Mouse (Mus musculus) E14TG2a.4 (cell line): ENCODE measurements around the gene Csf3.

Source experiments
- CTCF ChIP-seq: conservative IDR thresholded peaks from 2 replicates; pipeline ENCODE4 v1.5.1; 2014; ENCODE audit warnings: low read length
- POU5F1 ChIP-seq: IDR thresholded peaks from 2 replicates; pipeline ENCODE4 v1.6.1; 2014; ENCODE audit warnings: low read length, borderline replicate concordance

DNA sequence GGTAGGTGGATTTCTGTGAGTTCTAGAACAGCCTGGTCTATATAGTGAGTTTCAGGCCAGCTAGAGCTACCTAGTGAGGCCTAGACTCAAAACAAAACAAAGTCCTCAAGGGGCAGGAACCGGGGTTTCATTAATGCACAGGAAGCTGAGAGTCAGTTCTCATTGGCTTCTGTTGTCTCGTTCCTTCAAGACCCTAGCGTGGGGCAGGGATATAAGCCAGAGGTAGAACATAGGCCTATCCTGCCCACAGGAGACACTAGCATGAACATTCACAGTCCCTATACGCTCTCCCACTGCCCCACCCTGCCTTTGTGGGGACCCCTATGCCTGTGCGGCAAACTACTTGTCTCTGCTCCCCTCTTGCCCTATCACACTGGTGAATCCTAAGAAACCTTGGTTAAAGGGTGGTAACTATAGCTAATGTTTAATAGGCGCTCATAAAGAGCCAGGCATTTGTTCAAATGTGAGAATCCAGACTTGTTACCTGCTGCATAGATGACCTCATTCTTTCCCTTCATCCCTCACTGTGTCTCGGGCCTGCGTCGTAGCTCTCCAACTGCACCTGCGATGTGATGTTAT lies 51.6 kb downstream of the Csf3 start:
- TF ChIP-seq CTCF: no peak
- TF ChIP-seq POU5F1: no peak
